Mouse (Mus musculus): ENCODE measurements around the gene Try4. TPM values are rescaled to one million over a fixed set of nuclear protein-coding genes. Genes with fewer than 3 reads are reported as not detected.

The Try4 gene
- polyA plus RNA-seq (2012; rRNA removed): 0.17 TPM in 1 of 2 replicates, not detected in the other

DNA sequence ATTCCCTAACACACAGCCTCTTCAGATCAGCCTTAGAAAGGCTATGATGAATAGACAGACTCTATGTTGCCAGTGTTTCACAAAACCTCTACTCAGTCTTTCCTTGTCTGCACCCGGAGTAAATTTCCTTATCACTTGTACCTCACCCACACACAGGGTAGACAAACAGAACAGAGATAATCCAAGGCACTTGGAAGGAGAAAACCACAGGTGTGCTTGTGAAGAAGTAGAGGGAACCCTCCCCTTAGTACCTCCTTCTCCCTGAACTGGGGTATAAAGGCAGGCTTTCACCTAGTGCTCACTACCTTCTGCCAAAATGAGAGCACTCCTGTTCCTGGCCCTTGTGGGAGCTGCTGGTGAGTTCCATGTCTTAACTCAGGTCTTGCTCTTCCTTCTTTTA is at the start of gene Try4:
Try4 (plus strand) TSS at position 301 of the 400 bp plus-strand sequence.

GRCm38 (mm10) chr6:41316741-41317140 is 14.7 kb downstream of the Try4 start, which contains the start of gene Try5:
Gene Try5 (minus strand): TSS chr6:41316841.

GRCm38 (mm10) chr6:41353932-41354331 is 51.9 kb downstream of the Try4 start, which contains the start of gene Try10:
Gene Try10 (plus strand): TSS chr6:41354105.

Other genes starting within 250 kb of the Try4 start
- 0.17 and 0.21 TPM in 2 replicates for gene Try5, start 14.6 kb downstream of the Try4 start, polyA plus RNA-seq (2012; rRNA removed)
- 0.09 TPM in 1 of 2 replicates, not detected in the other for gene Try10, start 51.8 kb downstream of the Try4 start, polyA plus RNA-seq (2012; rRNA removed)
- not detected in 2 replicates for gene Prss3, start 75.4 kb downstream of the Try4 start, polyA plus RNA-seq (2012; rRNA removed)
- not detected in 2 replicates for gene Gm5771, start 90.1 kb downstream of the Try4 start, polyA plus RNA-seq (2012; rRNA removed)
- gene Gm10334, start 143.9 kb downstream of the Try4 start, polyA plus RNA-seq (2012; rRNA removed): not detected in 2 replicates
- not detected in 2 replicates for gene Prss1, start 156.7 kb downstream of the Try4 start, polyA plus RNA-seq (2012; rRNA removed)
- gene Prss2, start 219.5 kb downstream of the Try4 start, polyA plus RNA-seq (2012; rRNA removed): 0.13 TPM in 1 of 2 replicates, not detected in the other

Data from central nervous system, embryonic 18 days (tissue).